Mouse (Mus musculus) 3T3-L1 (cell line): ENCODE data around the gene Zfp541.
A peak's percentile ranks its signal among the peaks of the same experiment; 100 is the strongest.

Source experiments
- DNase-seq: peaks from one replicate; pipeline ENCODE4 v3.0.0-alpha.2; 2015; ENCODE audit warnings: low read depth, low spot score

Zfp541 gene

DNA sequence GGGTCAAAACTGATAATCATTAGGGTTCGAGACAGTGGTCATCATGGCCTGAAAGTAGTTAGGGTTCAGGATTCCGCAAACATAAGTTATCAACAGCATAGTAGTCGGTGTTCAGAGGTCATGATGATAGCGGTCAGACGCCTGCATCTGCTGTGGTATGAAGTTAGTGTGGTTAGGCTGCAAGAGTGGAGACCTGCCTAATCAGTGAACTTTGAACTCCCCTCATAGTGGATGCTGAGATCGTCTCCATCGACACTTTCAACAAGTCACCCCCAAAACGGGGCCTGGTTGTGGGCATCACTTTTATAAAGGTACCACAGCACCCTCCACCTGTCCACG is 58.6 kb downstream of the Zfp541 start:
- DNase-seq: no peak

DNA sequence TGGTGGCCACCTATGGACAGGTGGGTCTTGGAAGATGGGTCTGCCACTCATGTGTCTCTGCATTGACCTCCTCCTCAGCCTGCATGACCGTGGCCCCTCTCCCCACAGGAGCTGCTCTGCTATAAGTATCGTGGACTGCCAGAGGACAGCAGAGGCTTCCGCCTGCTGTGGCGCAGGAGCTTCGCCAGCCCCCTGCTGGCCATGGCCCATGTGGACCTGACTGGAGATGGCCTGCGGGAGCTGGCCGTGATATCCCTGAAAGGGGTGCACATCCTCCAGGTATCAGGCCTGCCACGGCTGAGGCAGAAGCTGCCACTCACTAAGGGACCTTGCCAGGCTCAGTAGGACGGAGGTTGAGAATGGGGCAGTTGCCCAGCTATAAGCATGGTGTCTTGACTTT is 64.2 kb downstream of the Zfp541 start:
- no peak for DNase-seq

DNA sequence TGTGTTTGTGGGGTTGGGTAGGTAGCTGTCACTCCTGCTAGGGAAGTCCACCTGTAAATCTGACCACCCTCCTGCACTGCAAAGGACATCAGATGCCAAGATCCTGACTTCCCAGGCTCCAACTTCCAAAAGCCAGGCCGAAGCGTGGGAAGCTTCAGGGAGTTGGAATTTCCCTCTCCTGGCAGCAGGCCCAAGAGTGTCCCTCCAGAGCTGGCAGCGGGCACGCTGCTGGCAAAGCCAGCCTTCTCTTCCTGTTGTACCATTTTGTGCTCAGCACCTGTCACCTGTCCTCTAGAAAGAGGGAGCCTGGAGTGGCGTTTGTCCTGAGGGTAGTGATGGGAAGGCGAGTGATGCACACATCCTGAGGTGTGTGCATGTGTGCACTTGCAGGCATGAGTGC is 66.7 kb downstream of the Zfp541 start:
- no peak for DNase-seq

DNA sequence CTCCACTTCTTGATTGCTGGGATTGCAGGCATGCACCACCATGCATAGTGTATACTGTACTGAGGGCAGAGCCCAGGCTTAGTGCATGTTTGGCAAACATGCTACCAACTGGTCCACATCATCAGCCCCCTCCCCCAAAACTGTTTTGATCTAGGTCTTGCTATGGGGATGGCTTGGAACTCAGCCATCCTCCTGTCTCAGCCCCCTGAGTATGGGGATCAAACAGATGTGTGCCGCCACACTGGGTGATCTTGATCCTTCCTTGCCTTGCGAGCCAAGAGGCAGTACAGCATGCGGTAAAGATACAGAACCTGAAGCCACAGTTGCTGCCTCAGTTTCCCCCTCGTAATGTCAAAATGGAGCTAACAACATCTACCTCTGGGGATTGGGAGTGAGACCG is 67.3 kb downstream of the Zfp541 start:
- DNase-seq: no peak

DNA sequence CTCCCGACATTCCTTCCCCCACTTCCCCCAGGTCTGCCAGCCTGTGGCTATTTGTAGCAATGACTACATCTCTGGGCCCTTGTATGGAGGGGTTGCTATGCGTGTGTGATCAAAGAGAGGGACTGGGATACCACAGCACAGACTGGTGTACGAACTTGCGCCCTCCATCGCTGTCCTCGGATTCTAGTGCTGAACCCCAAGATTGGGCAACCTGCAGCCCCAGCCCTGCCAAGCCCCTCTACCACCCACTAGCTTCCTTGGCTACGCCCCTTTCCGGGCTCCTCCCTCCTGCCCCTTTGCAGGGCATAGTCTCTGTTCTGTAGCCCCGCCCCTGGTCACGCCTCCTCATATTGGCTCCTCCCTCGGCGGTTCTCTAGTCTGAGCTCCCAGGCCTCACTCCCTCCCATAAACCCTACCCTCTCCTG is 67.8 kb downstream of the Zfp541 start, which contains the start of gene Slc8a2:
TSS of gene Slc8a2 (plus strand) at position 406 of the 425 bp plus-strand sequence.
- DNase-seq: peak; percentile 7

DNA sequence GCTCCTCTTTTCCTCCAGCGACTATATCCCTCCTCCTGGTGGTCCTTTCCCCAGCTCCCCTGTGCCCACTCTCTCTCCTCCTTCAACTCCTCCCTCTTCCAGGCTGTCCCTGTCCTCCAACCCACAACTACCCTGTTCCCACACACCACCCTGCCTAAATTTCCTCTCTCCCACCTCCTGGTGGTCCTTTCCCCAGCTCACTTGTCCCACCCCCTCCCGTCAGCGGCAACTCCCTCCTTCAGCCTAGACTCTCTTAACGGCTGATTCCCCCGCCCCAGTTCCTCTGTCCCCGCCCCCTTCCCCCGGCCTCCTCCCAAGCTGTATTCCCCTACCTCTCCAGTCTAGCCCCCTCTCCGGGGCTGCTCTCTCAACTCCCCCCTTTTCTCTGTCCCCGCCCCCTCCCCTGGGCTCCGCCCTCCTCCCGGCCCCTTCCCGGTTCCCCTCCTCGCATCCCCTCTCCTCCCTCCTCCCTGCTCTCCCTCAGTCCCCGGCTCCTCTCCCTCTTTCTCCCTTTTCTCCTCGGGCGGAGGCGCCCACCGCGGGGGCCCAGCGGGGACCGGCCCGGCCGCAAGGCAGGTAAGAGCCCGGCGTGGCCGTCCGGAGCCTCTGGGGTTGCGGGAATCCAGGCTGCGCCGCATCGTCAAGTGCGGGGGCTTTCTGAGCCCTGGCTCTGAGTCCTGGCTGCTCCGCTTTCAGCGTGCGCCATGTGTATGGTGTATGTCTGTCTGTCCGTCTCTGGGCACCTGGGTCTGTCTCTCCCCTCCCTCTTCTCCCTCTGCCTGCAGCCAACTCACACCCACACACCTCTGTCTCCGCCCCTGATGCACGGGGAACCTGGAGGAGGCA is 68.5 kb downstream of the Zfp541 start:
- DNase-seq: no peak

DNA sequence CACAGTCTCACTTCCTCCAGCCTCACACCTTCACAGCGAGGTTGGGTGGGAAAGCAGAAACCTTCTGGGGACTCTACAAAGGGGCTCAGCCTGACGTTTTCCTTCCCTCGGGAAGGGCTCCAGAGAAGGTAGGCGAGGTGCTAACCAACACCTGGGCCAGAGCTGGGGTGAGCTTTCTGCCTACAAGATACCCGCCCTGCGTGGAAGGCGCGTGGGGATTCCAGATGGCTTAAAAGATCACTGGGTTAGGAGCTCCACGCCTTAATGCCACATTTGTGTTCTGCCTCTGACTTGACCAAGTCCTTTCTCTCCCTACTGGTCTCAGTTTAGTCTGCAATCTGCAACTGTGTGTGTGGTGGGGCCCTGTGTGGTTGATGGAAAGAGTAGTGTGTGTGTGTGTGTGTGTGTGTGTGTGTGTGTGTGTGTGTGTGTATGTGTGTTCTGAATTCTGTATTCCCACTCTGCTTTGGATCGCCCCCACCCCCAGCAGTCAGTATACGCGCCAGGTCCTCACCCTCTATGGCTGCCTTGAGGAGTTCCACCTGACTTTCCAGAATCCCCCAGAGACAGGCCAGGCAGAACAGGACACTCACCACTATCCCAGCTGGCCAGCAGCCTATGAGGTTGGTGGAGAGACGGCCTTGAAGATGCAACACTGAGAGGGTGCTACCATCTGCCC is 69.5 kb downstream of the Zfp541 start:
- DNase-seq: no peak

DNA sequence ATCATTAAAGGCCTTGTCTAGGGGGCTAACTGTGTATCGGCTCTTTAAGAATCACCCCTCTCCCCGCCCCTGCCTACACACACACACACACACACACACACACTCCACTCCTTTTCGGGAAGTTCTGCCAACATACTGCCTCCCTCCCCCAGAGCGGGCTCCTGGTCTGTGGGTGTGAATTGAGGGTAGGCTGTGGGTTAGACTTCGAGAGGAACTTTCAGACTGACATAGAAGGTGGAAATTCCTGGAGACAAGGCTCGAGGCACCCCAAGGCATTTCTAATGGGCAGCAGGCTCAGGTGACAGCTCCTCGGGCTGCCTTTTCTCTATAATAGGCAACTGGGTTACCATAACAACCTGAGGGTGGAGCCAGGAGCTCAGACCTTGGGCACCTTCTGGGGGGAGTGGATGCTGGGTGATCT is 70.6 kb downstream of the Zfp541 start:
- no peak for DNase-seq

DNA sequence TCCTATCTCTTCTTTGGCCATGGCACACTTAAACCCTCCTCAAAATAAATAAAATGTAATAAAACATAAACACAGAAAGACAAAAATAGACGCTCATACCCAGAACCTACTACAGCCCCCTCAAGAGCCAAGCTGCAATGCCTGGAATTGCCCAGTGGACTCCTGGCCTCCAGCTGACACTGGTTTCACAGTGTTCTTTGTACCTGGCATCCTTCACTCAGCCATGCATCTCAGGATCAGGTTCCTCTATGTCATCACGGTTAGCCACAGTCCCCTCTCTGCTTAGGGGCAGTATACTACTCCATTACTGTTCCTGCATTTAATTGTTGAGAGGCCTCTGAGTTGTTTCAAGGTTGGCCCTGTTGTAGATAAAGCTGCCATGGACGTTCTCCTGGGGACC is 71.3 kb downstream of the Zfp541 start:
- DNase-seq: no peak

DNA sequence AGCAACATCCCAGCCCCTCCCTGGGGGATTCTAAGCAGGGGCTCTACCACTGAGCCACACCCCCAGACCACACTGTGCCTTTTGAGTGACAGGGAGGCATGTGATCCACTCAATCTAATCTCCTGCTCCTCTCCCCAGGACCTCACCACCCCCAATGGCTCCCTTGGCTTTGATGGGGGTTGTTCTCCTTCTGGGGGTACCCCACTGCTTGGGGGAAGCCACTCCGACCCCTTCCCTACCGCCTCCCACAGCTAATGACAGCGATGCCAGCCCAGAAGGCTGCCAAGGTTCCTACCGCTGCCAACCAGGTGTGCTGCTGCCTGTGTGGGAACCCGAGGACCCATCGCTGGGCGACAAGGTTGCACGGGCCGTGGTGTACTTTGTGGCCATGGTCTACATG is 72.1 kb downstream of the Zfp541 start:
- no peak for DNase-seq

DNA sequence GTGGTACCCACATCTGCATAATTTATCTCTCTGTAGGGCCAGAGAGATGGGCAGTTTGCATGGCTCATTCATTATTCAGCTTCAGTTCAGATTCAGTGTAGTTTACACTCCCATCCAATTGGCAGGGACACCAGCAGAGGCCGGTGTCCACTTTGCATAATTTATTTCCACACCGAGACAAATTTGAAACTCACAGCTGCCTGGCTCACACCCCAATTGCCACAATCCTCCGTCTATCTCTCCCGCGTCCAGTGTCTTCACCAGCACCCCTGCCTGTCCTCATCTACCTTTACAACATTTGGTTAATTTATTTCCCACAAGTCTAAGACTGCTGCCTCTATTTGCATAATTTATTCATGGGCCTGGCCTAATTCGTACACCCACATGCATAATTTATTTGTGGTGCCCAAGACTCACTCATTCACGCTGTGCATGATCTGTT is 73.4 kb downstream of the Zfp541 start:
- no peak for DNase-seq
